Mouse (Mus musculus): ENCODE data around the gene Igsf9b. TPM values are rescaled to one million over a fixed set of nuclear protein-coding genes. Genes with fewer than 3 reads are reported as not detected.
A peak's percentile ranks its signal among the peaks of the same experiment; 100 is the strongest.

Igsf9b gene
- total and polyA plus RNA-seq, 2 experiments from 2014 or later = 19.3 to 83.3 TPM

GRCm38 (mm10) chr9:27369108-27369507 lies 70.1 kb downstream of the Igsf9b start:
- no peaks in the 10 kb centered on the region for H3K27me3 ChIP-seq (ENCODE audit: insufficient read depth, low read length)
- no peak overlapping the region for H3K4me2 ChIP-seq (ENCODE audit: low read depth, low read length, poor library complexity, severe bottlenecking)
- no peak overlapping the region for H3K9ac ChIP-seq (replicated peaks; ENCODE audit: low read length, poor library complexity, severe bottlenecking)
- WGBS = 79% methylated on average over 2 of the region's 2 CpGs
- no peak overlapping the region for H3K27ac ChIP-seq (ENCODE audit: low read depth, low read length)
- H3K4me3 ChIP-seq (ENCODE audit: low read depth, low read length) = no peak overlapping the region
- TF ChIP-seq CTCF (IDR thresholded peaks at IDR 0.05) = no peak
- H3K9me3 ChIP-seq (ENCODE audit: low read length) = no peaks in the 10 kb centered on the region
- H3K4me1 ChIP-seq (ENCODE audit: insufficient read depth, low read length) = no peaks in the 10 kb centered on the region
- H3K36me3 ChIP-seq (ENCODE audit: insufficient read depth, low read length) = no peaks in the 10 kb centered on the region
- no peak for DNase-seq (ENCODE audit: low spot score)
- no peak for ATAC-seq (ENCODE audit: low FRiP score)

DNA sequence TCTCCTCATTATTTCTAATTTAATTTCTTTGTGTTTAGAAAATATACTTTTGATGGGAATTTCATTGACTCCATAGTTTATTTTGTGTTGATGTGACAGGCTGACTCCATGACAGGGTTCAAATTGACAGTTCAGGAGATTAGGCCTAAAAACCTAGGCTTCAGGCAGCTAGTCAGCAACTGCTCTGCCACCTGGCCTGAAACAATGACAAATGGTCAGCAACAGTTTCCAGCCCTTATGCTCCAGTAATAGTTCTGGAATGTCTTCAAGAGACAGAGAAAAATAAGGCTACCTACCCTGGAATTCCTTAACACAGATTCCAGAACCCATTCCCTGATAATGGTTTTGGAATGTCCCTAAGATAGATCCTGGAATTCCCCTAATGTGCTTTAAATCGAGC lies 76.7 kb downstream of the Igsf9b start:
- H3K9me3 ChIP-seq (ENCODE audit: low read length) = no peaks in the 10 kb centered on the region
- 85% methylated on average over 1 of the region's 1 CpGs for WGBS

GRCm38 (mm10) chr9:27386951-27387350 lies 87.9 kb downstream of the Igsf9b start:
- Histone ChIP-seq H3K4me2 (ENCODE audit: low read depth, low read length, poor library complexity, severe bottlenecking) (no peak overlapping the region), H3K4me1 (ENCODE audit: insufficient read depth, low read length) (no peaks in the 10 kb centered on the region), H3K36me3 (ENCODE audit: insufficient read depth, low read length) (no peaks in the 10 kb centered on the region), H3K4me3 (ENCODE audit: low read depth, low read length) (no peak overlapping the region), H3K27ac (ENCODE audit: low read depth, low read length) (no peak overlapping the region), H3K9me3 (ENCODE audit: low read length) (no peaks in the 10 kb centered on the region), H3K27me3 (ENCODE audit: insufficient read depth, low read length) (no peaks in the 10 kb centered on the region), H3K9ac (replicated peaks; ENCODE audit: low read length, poor library complexity, severe bottlenecking) (no peak overlapping the region)
- TF ChIP-seq CTCF (IDR thresholded peaks at IDR 0.05) = no peak
- WGBS = 93% methylated on average over 3 of the region's 3 CpGs
- ATAC-seq (ENCODE audit: low FRiP score) = no peak
- DNase-seq (ENCODE audit: low spot score) = no peak

More for the DNA sequence above, 76.7 kb downstream of the Igsf9b start:
- Histone ChIP-seq H3K27me3 (ENCODE audit: insufficient read depth, low read length) (no peaks in the 10 kb centered on the region), H3K4me1 (ENCODE audit: insufficient read depth, low read length) (no peaks in the 10 kb centered on the region), H3K4me2 (ENCODE audit: low read depth, low read length, poor library complexity, severe bottlenecking) (no peak overlapping the region), H3K36me3 (ENCODE audit: insufficient read depth, low read length) (no peaks in the 10 kb centered on the region), H3K27ac (ENCODE audit: low read depth, low read length) (no peak overlapping the region), H3K4me3 (ENCODE audit: low read depth, low read length) (no peak overlapping the region), H3K9ac (replicated peaks; ENCODE audit: low read length, poor library complexity, severe bottlenecking) (no peak overlapping the region)
- ATAC-seq (ENCODE audit: low FRiP score) = no peak
- no peak for TF ChIP-seq CTCF (IDR thresholded peaks at IDR 0.05)
- no peak for DNase-seq (ENCODE audit: low spot score)

DNA sequence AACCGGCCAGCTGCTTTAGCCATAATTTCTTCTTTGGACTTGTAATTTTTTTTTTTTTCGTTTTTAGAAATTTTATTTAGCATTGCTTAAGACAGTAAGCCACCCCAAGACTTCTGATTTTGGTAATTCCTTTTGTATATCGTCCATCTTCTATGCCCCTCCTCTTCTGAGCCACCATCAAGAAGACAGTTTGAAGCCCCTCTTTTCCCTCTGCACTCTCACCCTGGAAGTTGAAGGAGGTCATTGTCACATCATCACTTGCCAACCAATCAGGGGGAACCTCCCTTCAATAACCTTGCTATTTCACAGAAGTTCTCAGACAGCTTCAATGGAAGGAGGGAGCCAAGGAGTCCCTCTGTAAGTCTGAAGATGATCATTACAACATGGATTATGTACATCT lies 97.5 kb downstream of the Igsf9b start, which contains the start of gene Spata19:
Gene Spata19, plus strand, starts transcription at position 301 of the 400 bp plus-strand sequence.
- no peak within 1 kb of the TSS for H3K4me3 ChIP-seq (ENCODE audit: low read depth, low read length)
- TF ChIP-seq CTCF (IDR thresholded peaks at IDR 0.05) = no peak
- H3K4me2 ChIP-seq (ENCODE audit: low read depth, low read length, poor library complexity, severe bottlenecking) = no peak within 1 kb of the TSS

GRCm38 (mm10) chr9:27401169-27401568 lies 102.2 kb downstream of the Igsf9b start:
- H3K36me3 ChIP-seq (ENCODE audit: insufficient read depth, low read length) = no peaks in the 10 kb centered on the region
- no peak overlapping the region for H3K9ac ChIP-seq (replicated peaks; ENCODE audit: low read length, poor library complexity, severe bottlenecking)
- no peak overlapping the region for H3K4me2 ChIP-seq (ENCODE audit: low read depth, low read length, poor library complexity, severe bottlenecking)
- H3K9me3 ChIP-seq (ENCODE audit: low read length) = no peaks in the 10 kb centered on the region
- no peaks in the 10 kb centered on the region for H3K27me3 ChIP-seq (ENCODE audit: insufficient read depth, low read length)
- ATAC-seq (ENCODE audit: low FRiP score) (no peak), DNase-seq (ENCODE audit: low spot score) (peak; percentile 14)
- H3K4me3 ChIP-seq (ENCODE audit: low read depth, low read length) = no peak overlapping the region
- no peaks in the 10 kb centered on the region for H3K4me1 ChIP-seq (ENCODE audit: insufficient read depth, low read length)
- WGBS = 78% methylated on average over 4 of the region's 4 CpGs
- no peak overlapping the region for H3K27ac ChIP-seq (ENCODE audit: low read depth, low read length)
- no peak for TF ChIP-seq CTCF (IDR thresholded peaks at IDR 0.05)

More for the DNA sequence above, 97.5 kb downstream of the Igsf9b start, which contains the start of gene Spata19:
- Histone ChIP-seq H3K36me3 (ENCODE audit: insufficient read depth, low read length) (no peaks in the 10 kb centered on the region), H3K27me3 (ENCODE audit: insufficient read depth, low read length) (no peaks in the 10 kb centered on the region), H3K27ac (ENCODE audit: low read depth, low read length) (no peak within 1 kb of the TSS), H3K9me3 (ENCODE audit: low read length) (no peaks in the 10 kb centered on the region), H3K9ac (replicated peaks; ENCODE audit: low read length, poor library complexity, severe bottlenecking) (no peak within 1 kb of the TSS), H3K4me1 (ENCODE audit: insufficient read depth, low read length) (no peaks in the 10 kb centered on the region)
- DNase-seq (ENCODE audit: low spot score) (no peak), ATAC-seq (ENCODE audit: low FRiP score) (no peak)
- 72% methylated on average over 3 of the region's 3 CpGs for whole genome bisulfite sequencing

Other genes starting within 250 kb of the Igsf9b start
- gene Jam3, start 143.8 kb upstream of the Igsf9b start, total RNA-seq (2014; rRNA removed) = 20.6 and 37.3 TPM in 2 replicates
- 28.8 and 29.2 TPM in 2 replicates for gene Jam3, start 143.8 kb upstream of the Igsf9b start, polyA plus RNA-seq (2015; fragmentation: Nextera tagmentation; extraction: Ambion mirVana)
- not detected in 2 replicates for gene Spata19, start 97.6 kb downstream of the Igsf9b start, total RNA-seq (2014; rRNA removed)
- 0.38 and 0.49 TPM in 2 replicates for gene Spata19, start 97.6 kb downstream of the Igsf9b start, polyA plus RNA-seq (2015; fragmentation: Nextera tagmentation; extraction: Ambion mirVana)